Mouse (Mus musculus) small intestine, adult 2 months (tissue): ENCODE results near the gene Kirrel3. TPM values are rescaled to one million over a fixed set of nuclear protein-coding genes. Genes with fewer than 3 reads are reported as not detected.

ENCODE experiments used
- H3K27ac ChIP-seq: fragments of 200-500 bp; 2 replicates; pipeline ENCODE4 v1.5.1; 2012; ENCODE audit warnings: low read depth, low read length, control low read depth, inconsistent platforms; ENCODE audit not compliant: insufficient read depth
- H3K27me3 ChIP-seq: fragments of 200-500 bp; 2 replicates; pipeline ENCODE4 v1.6.1; 2012; ENCODE audit warnings: mild to moderate bottlenecking, moderate library complexity, low read length, inconsistent platforms; ENCODE audit not compliant: control insufficient read depth, insufficient read depth
- H3K36me3 ChIP-seq: fragments of 200-500 bp; 2 replicates; pipeline ENCODE4 v1.6.1; 2012; ENCODE audit warnings: mild to moderate bottlenecking, low read length, control low read depth, inconsistent platforms; ENCODE audit not compliant: control insufficient read depth, insufficient read depth
- H3K4me1 ChIP-seq: fragments of 200-500 bp; 2 replicates; pipeline ENCODE4 v1.6.1; 2012; ENCODE audit warnings: low read length, inconsistent platforms, mixed read lengths; ENCODE audit not compliant: control insufficient read depth, insufficient read depth, insufficient read length
- H3K4me3 ChIP-seq: fragments of 200-500 bp; 2 replicates; pipeline ENCODE4 v1.5.1; 2012; ENCODE audit warnings: low read depth, mild to moderate bottlenecking, control low read depth, inconsistent platforms, low read length, moderate library complexity
- CTCF ChIP-seq: fragments of 200-500 bp; IDR thresholded peaks from 2 replicates; pipeline ENCODE4 v1.5.1; 2012; ENCODE audit warnings: low read depth, mild to moderate bottlenecking, control low read depth, inconsistent platforms, low read length, moderate library complexity, mixed read lengths; ENCODE audit not compliant: insufficient replicate concordance, insufficient read length; ENCODE audit errors: extremely low read depth
- POLR2A ChIP-seq: fragments of 200-500 bp; IDR thresholded peaks from 2 replicates; pipeline ENCODE4 v1.6.1; 2012; ENCODE audit warnings: low read depth, mild to moderate bottlenecking, control low read depth, inconsistent platforms, low read length, moderate library complexity
- WGBS: fragments of 180-500 bp; shearing (Covaris S2); methylation state at CpG from one replicate; pipeline ENCODE4 v1.1.7; 2018; 5-methylcytosine and 5-hydroxymethylcytosine counted together
- polyA plus RNA-seq: library from polyadenylated mRNA; depleted of rRNA; stranded (reverse); fragments of >200 nt; gene quantifications from 2 replicates; pipeline ENCODE4 v1.2.3, GENCODE M21; 2012

The Kirrel3 gene
- polyA plus RNA-seq, 1 experiment = 0.22 TPM

DNA sequence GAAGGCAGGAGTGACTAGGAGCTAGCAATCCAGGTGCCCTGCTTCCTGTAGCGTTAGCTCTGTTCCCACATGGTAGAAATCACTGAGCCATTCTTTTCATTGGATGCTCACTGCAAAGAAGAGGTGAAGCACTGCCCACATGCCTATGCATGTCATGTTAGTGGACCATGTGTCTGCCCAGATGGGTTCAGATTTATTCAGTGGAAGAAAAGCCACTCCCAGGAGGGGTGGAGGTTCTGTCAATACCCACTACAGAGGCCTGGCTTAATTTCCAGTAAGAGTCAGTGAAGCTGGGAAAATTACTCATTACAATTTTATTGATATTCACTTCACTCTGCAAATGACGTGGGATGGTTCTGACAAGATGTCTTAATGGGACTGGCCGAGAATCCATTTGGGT, 134.2 kb downstream of the Kirrel3 start:
- H3K27ac ChIP-seq = no peak overlapping the region
- H3K4me1 ChIP-seq = no peaks in the 10 kb centered on the region
- no peak overlapping the region for H3K4me3 ChIP-seq
- WGBS = 75% methylated on average over 3 of the region's 3 CpGs
- TF ChIP-seq POLR2A = no peak
- H3K36me3 ChIP-seq = no peaks in the 10 kb centered on the region
- H3K27me3 ChIP-seq = no peaks in the 10 kb centered on the region

DNA sequence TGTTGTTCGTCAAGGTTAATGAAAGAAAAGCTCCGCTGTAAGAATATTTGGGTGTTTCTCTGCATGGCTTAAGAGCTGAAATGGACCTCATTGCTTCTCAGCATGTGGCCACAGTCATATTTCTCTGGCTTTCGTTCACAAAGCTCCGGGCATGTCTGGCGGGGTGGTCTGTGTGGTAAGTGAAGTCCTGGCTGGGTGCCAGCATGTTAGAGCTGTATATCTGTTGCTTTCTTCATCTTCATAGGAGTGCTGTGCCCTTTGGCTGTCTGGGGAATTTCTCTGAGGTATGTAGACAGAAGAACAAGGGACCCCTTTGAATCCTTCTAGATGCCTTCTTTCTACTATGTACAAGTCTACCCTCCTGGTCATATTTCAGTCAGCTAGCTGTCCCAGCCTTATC, 137.8 kb downstream of the Kirrel3 start:
- no peaks in the 10 kb centered on the region for H3K27me3 ChIP-seq
- TF ChIP-seq POLR2A (no peak), CTCF (no peak)
- H3K4me3 ChIP-seq = no peak overlapping the region
- no peaks in the 10 kb centered on the region for H3K36me3 ChIP-seq
- H3K4me1 ChIP-seq = no peaks in the 10 kb centered on the region
- 76% methylated on average over 5 of the region's 5 CpGs for WGBS
- no peak overlapping the region for H3K27ac ChIP-seq

DNA sequence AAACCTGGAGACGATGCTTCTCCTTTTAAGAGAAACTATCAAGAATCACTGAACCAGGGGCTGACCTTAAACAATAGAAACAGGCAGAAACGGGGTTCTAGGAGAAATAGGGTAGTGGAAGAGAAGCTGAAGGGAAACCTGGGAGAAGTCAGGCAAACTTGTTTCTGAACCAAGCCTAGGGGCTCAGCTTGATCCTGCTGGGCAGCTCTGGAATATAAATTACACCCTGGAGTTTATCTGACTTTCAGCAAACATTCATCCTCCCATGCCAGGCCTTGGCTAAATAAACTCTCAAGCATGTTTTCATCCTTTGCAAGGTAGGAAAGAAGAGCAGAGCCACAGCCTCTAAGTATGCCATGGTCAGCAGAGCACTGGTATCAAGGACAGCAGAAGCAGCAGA, 138.3 kb downstream of the Kirrel3 start:
- H3K4me3 ChIP-seq = no peak overlapping the region
- TF ChIP-seq POLR2A (no peak), CTCF (no peak)
- WGBS = 45% methylated on average over 2 of the region's 2 CpGs
- H3K27me3 ChIP-seq = no peaks in the 10 kb centered on the region
- no peaks in the 10 kb centered on the region for H3K4me1 ChIP-seq
- H3K27ac ChIP-seq = no peak overlapping the region
- H3K36me3 ChIP-seq = no peaks in the 10 kb centered on the region

DNA sequence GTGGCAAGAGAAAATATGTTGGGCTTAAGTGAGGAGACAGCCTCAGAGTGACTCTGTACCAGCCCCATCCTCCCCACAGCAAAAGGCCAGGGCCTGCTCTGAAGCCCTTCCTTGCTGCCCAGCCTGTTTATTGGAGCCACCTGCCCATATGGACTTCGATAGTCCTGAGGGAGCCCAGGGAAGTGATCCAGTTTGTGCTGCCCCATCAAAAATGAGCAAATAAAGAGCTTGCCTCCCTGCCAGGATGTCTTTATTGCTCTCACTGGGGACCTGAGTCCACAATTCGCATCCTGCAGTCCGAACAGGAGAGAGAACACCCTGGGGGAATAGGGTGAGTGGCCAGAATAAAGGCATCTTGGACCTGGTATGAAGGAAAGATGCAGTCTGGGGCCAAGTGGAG, 143.1 kb downstream of the Kirrel3 start:
- Histone ChIP-seq H3K27me3 (no peaks in the 10 kb centered on the region), H3K27ac (no peak overlapping the region), H3K4me3 (no peak overlapping the region), H3K4me1 (no peaks in the 10 kb centered on the region), H3K36me3 (no peaks in the 10 kb centered on the region)
- 69% methylated on average over 3 of the region's 3 CpGs for WGBS
- TF ChIP-seq POLR2A (no peak), CTCF (no peak)

DNA sequence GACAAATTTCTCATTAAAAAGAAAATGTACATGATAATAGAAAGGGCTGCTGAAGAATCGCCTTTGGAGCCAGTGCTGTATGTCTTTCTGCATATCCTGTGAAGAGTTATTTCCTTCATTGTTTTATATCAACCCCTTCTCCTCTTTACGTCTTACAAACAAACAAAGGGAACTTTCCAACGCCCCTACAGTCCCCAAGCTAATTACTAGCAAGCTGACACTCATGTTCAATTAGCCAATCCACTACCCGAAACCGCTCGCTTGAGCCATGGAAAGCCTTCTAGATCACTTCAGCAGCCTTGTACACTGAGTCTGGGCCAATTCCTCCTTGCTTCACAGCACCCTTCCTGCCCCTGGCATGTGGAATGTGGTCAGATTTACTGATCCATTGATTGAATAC, 150.0 kb downstream of the Kirrel3 start:
- TF ChIP-seq CTCF = no peak
- no peak for TF ChIP-seq POLR2A
- H3K27ac ChIP-seq = no peak overlapping the region
- no peaks in the 10 kb centered on the region for H3K36me3 ChIP-seq
- H3K4me1 ChIP-seq = no peaks in the 10 kb centered on the region
- WGBS = 80% methylated on average over 6 of the region's 6 CpGs
- no peak overlapping the region for H3K4me3 ChIP-seq
- no peaks in the 10 kb centered on the region for H3K27me3 ChIP-seq

DNA sequence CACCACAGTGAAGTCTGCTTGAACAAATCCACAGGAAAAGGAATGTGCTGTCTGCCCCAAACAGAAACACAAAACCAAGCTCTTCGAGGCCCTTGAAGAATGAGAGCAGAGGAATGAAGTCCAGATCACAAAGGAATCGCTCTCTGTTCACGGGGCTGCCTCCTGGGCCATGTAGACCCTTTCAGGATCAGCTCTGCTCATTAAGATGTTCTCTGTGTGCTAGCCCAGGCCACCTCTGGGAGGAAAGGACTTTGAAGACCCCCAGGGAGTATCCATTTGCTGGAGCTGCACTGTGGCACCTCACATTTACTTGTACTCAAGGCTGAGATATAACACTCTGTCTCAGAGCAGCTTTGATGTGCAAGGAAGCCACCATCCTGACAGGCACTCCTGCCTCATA, 158.2 kb downstream of the Kirrel3 start:
- Histone ChIP-seq H3K36me3 (no peaks in the 10 kb centered on the region), H3K4me1 (no peaks in the 10 kb centered on the region), H3K27me3 (no peaks in the 10 kb centered on the region), H3K4me3 (no peak overlapping the region), H3K27ac (no peak overlapping the region)
- TF ChIP-seq POLR2A (no peak), CTCF (no peak)
- 63% methylated on average over 3 of the region's 3 CpGs for WGBS

DNA sequence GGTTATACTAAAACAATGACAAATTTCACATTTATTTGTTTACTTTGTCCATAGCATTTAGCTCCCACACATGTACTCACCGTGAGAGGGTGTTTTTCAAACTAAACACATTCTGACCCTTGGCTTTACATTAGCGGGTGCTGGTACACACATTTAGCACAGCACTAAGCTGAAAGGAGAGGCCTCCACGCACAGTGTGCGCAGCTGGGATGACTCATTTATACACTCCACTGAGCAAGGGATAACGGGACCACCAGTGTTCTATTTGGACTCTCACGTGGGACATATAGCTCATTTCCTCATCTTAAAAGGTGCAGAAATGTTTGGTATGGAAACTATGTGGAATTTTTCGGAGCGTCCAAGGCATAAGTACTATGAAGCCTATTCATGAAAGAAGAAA, 158.7 kb downstream of the Kirrel3 start:
- 64% methylated on average over 8 of the region's 8 CpGs for WGBS
- Histone ChIP-seq H3K36me3 (no peaks in the 10 kb centered on the region), H3K4me3 (no peak overlapping the region), H3K27me3 (no peaks in the 10 kb centered on the region), H3K4me1 (no peaks in the 10 kb centered on the region), H3K27ac (no peak overlapping the region)
- TF ChIP-seq CTCF (no peak), POLR2A (no peak)

DNA sequence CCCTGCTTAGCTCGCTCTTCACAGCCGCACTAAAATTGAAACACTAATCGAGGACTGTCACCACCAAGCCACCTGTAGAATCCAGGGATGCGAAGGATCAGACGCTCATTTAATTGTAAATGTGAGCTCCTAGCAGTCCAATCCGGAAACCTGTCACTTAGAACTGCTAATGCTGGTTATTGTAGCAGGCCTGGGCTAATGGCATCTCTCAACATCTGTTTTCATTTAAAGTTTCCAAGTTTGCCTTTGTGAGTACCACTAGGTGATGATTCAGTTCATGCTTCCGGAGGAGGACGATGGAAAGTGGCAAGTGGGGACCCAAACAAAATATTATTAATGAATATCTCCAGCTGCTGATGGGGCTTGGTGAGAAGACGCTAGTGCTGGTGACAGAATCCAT, 161.1 kb downstream of the Kirrel3 start:
- WGBS = 88% methylated on average over 9 of the region's 9 CpGs

More for the DNA sequence above, 161.1 kb downstream of the Kirrel3 start:
- Histone ChIP-seq H3K27ac (no peak overlapping the region), H3K27me3 (no peaks in the 10 kb centered on the region), H3K36me3 (no peaks in the 10 kb centered on the region), H3K4me3 (no peak overlapping the region), H3K4me1 (no peaks in the 10 kb centered on the region)
- TF ChIP-seq CTCF (no peak), POLR2A (no peak)
